Mouse (Mus musculus) liver, embryonic 14.5 days (tissue): ENCODE data around the gene Pcnx4.

Experiments used
- CTCF ChIP-seq: IDR thresholded peaks from 2 replicates; pipeline ENCODE4 v1.5.1; 2016; ENCODE audit warnings: antibody characterized with exemption, low read depth, control low read depth
- EP300 ChIP-seq: IDR thresholded peaks from 2 replicates; pipeline ENCODE4 v1.6.1; 2016; ENCODE audit warnings: antibody characterized with exemption, low read depth

- no peak for TF ChIP-seq CTCF
- no peak for TF ChIP-seq EP300
Measured at GRCm38 (mm10) chr12:72496866-72497600, 39.1 kb upstream of the Pcnx4 start.
